Mouse (Mus musculus) CD4-positive naive resting alpha-beta T cell, adult 76 days (primary cell): ENCODE data around the gene Pnpla2. TPM values are rescaled to one million over a fixed set of nuclear protein-coding genes. Genes with fewer than 3 reads are reported as not detected.

Experiments
- total RNA-seq: library from RNA; stranded (reverse); gene quantifications from one replicate; pipeline ENCODE4 v1.2.4, GENCODE M21; 2023

Pnpla2 gene
- total RNA-seq, result 66.5 TPM

GRCm38 (mm10) chr7:141454967-141455551, at the start of gene Pnpla2:
Gene Pnpla2 (plus strand): TSS chr7:141455198.

GRCm38 (mm10) chr7:141413809-141414584, 41.0 kb upstream of the Pnpla2 start, which contains the start of gene Gatd1:
Gene Gatd1 (minus strand): TSS chr7:141414136.

GRCm38 (mm10) chr7:141429310-141429709, 25.7 kb upstream of the Pnpla2 start, which contains the start of gene Cend1:
Gene Cend1 (minus strand): TSS chr7:141429491.

GRCm38 (mm10) chr7:141437178-141438120, 17.5 kb upstream of the Pnpla2 start, which contains the start of gene Slc25a22:
Gene Slc25a22 (minus strand): TSS chr7:141437892.

GRCm38 (mm10) chr7:141443828-141444237, 11.2 kb upstream of the Pnpla2 start, which contains the start of gene Pidd1:
Gene Pidd1 (minus strand): TSS chr7:141444025.

GRCm38 (mm10) chr7:141447110-141447991, 7.6 kb upstream of the Pnpla2 start, which contains the start of gene Rplp2:
Gene Rplp2 (plus strand): TSS chr7:141447370.

GRCm38 (mm10) chr7:141460391-141461113, 5.6 kb downstream of the Pnpla2 start, which contains the start of gene Cracr2b:
Gene Cracr2b (plus strand): TSS chr7:141461094.

GRCm38 (mm10) chr7:141467230-141468030, 12.4 kb downstream of the Pnpla2 start, which contains the start of gene Cd151:
Gene Cd151 (plus strand): TSS chr7:141467392.

GRCm38 (mm10) chr7:141475011-141475804, 20.2 kb downstream of the Pnpla2 start, which contains the start of the genes Polr2l and Tspan4:
Gene Polr2l (minus strand): TSS chr7:141475132.
Gene Tspan4 (plus strand): TSS chr7:141475240.

Other genes starting within 250 kb of the Pnpla2 start
- gene Lmntd2, start 241.1 kb upstream of the Pnpla2 start, total RNA-seq, result 2.8 TPM
- gene Rassf7, start 239.3 kb upstream of the Pnpla2 start, total RNA-seq, result 10.6 TPM
- gene Phrf1, start 226.4 kb upstream of the Pnpla2 start, total RNA-seq, result 154 TPM
- gene Irf7, start 188.7 kb upstream of the Pnpla2 start, total RNA-seq, result 62.5 TPM
- not detected for gene Cdhr5, start 178.4 kb upstream of the Pnpla2 start, total RNA-seq
- gene Sct, start 176.1 kb upstream of the Pnpla2 start, total RNA-seq, result not detected
- not detected for gene Drd4, start 163.2 kb upstream of the Pnpla2 start, total RNA-seq
- 56.9 TPM for gene Deaf1, start 127.5 kb upstream of the Pnpla2 start, total RNA-seq
- 22.6 TPM for gene Tmem80, start 127.5 kb upstream of the Pnpla2 start, total RNA-seq
- not detected for gene Eps8l2, start 116.3 kb upstream of the Pnpla2 start, total RNA-seq
- 88.3 TPM for gene Taldo1, start 63.0 kb upstream of the Pnpla2 start, total RNA-seq
- gene Gatd1, start 41.1 kb upstream of the Pnpla2 start, total RNA-seq, result 29.1 TPM
- not detected for gene Cend1, start 25.7 kb upstream of the Pnpla2 start, total RNA-seq
- 53.6 TPM for gene Slc25a22, start 17.3 kb upstream of the Pnpla2 start, total RNA-seq
- 4.1 TPM for gene Pidd1, start 11.2 kb upstream of the Pnpla2 start, total RNA-seq
- 3,494 TPM for gene Rplp2, start 7.8 kb upstream of the Pnpla2 start, total RNA-seq
- gene Cracr2b, start 5.9 kb downstream of the Pnpla2 start, total RNA-seq, result not detected
- gene Cd151, start 12.2 kb downstream of the Pnpla2 start, total RNA-seq, result 14.0 TPM
- 11.6 TPM for gene Polr2l, start 19.9 kb downstream of the Pnpla2 start, total RNA-seq
- gene Tspan4, start 20.0 kb downstream of the Pnpla2 start, total RNA-seq, result 2.2 TPM
- 20.1 TPM for gene Chid1, start 84.7 kb downstream of the Pnpla2 start, total RNA-seq
- 67.9 TPM for gene Ap2a2, start 107.0 kb downstream of the Pnpla2 start, total RNA-seq
- not detected for gene Muc6, start 200.1 kb downstream of the Pnpla2 start, total RNA-seq
- gene Muc2, start 235.1 kb downstream of the Pnpla2 start, total RNA-seq, result 2.3 TPM